Mouse (Mus musculus) left cerebral cortex, adult 9 months (tissue): ENCODE data around the gene Esrrg.

Experiments
- DNase-seq, 2 experiments: peaks; one replicate each; pipeline ENCODE4 v3.0.0; 2022; ENCODE audit warnings: low spot score in 2 of 2

Esrrg gene

GRCm38 (mm10) chr1:188154466-188155110 lies 546.0 kb downstream of the Esrrg start:
- DNase-seq, result peak in 1 of 2 experiments; percentile 7

GRCm38 (mm10) chr1:188155135-188155779 lies 546.7 kb downstream of the Esrrg start:
- DNase-seq, result no peak

GRCm38 (mm10) chr1:188156520-188156919 lies 547.9 kb downstream of the Esrrg start:
- DNase-seq, result no peak

- DNase-seq, result no peak
Observed at GRCm38 (mm10) chr1:188157237-188157955, 548.8 kb downstream of the Esrrg start.

GRCm38 (mm10) chr1:188158675-188159074 lies 550.1 kb downstream of the Esrrg start:
- DNase-seq, result no peak

- DNase-seq, result no peak
Observed at GRCm38 (mm10) chr1:188159108-188159507, 550.5 kb downstream of the Esrrg start.

- DNase-seq, result no peak
Observed at GRCm38 (mm10) chr1:188163058-188163457, 554.5 kb downstream of the Esrrg start.

GRCm38 (mm10) chr1:188164251-188164650 lies 555.7 kb downstream of the Esrrg start:
- no peak for DNase-seq

- DNase-seq, result no peak
Observed at GRCm38 (mm10) chr1:188173859-188174258, 565.3 kb downstream of the Esrrg start.

- no peak for DNase-seq
Observed at GRCm38 (mm10) chr1:188182951-188183350, 574.4 kb downstream of the Esrrg start.

- DNase-seq, result no peak
Observed at GRCm38 (mm10) chr1:188186440-188187117, 578.0 kb downstream of the Esrrg start.

- DNase-seq, result no peak
Observed at GRCm38 (mm10) chr1:188192971-188193370, 584.4 kb downstream of the Esrrg start.

- DNase-seq, result no peak
Observed at GRCm38 (mm10) chr1:188207421-188207820, 598.8 kb downstream of the Esrrg start.

- no peak for DNase-seq
Observed at GRCm38 (mm10) chr1:188209025-188209424, 600.4 kb downstream of the Esrrg start.

- DNase-seq, result no peak
Observed at GRCm38 (mm10) chr1:188214885-188215611, 606.5 kb downstream of the Esrrg start.

- peak in 1 of 2 experiments; percentile 27 for DNase-seq
Observed at GRCm38 (mm10) chr1:188221226-188221792, 612.7 kb downstream of the Esrrg start.

GRCm38 (mm10) chr1:188233036-188233724 lies 624.6 kb downstream of the Esrrg start:
- no peak for DNase-seq

GRCm38 (mm10) chr1:188238636-188239035 lies 630.0 kb downstream of the Esrrg start:
- no peak for DNase-seq

GRCm38 (mm10) chr1:188241766-188242165 lies 633.2 kb downstream of the Esrrg start:
- DNase-seq, result no peak

GRCm38 (mm10) chr1:188257500-188257899 lies 648.9 kb downstream of the Esrrg start:
- peak in 1 of 2 experiments; percentile 19 for DNase-seq
